ENCODE assay signal across 26 mouse cellular contexts in the genomic region with DNA sequence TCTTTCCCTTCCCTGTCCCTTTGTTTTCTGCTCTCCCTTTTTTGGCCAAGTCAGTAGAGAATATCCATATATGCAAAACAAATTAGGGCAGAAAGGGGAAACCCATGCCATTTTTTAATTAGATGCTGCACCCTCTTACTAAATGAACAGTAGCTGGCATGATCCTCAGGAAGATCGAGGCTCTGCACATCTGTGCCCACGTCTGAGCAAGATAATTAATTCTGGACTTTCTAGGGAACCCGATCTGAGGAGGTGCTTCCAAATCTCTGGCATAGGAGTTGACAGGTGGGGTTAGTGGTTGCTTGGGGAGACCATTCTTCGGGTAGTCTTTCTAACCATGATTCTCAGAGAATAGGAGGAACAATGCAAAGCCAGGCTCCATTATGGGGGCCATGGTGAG.
DNase-seq lines count a peak whose midpoint lies in the region; ATAC-seq lines count a peak whose summit lies in the region.
"Had no signal": no experiment of that assay in that cellular context is flagged by ENCODE, and none has a peak within 500 bp of the region (broad histone marks: within the 10 kb centered on the region; RNA-seq: fewer than 3 reads in every experiment).

No protein-coding gene starts in this region.

- H3K4me1 ChIP-seq in forebrain, embryonic 11.5 days (replicated peaks; ENCODE audit: control insufficient read depth, insufficient read depth, low read length): peaks cover 12% of the 10 kb centered on the region
- H3K4me1 ChIP-seq in forebrain, embryonic 14.5 days (ENCODE audit: control insufficient read depth, insufficient read depth, low read length): peaks cover 17% of the 10 kb centered on the region

- no peak overlapping the region for H3K4me2 ChIP-seq in forebrain, embryonic 11.5 days (ENCODE audit: low read depth, low read length, severe bottlenecking)
- no peak overlapping the region for H3K4me2 ChIP-seq in forebrain, embryonic 14.5 days (ENCODE audit: low read length)
- H3K4me2 ChIP-seq: heart, embryonic 12.5 days; heart, embryonic 15.5 days; hindbrain, embryonic 13.5 days had no signal

- WGBS in forebrain, embryonic 11.5 days: 35% methylated on average over 4 of the region's 4 CpGs
- WGBS in forebrain, embryonic 14.5 days: 14% methylated on average over 4 of the region's 4 CpGs

- peaks cover 5% of the 10 kb centered on the region; the same call in 1 of the 2 replicates for H3K27me3 ChIP-seq in forebrain, embryonic 11.5 days (ENCODE audit: control insufficient read depth, insufficient read depth, low read length)
- no peaks in the 10 kb centered on the region for H3K27me3 ChIP-seq in forebrain, embryonic 14.5 days (replicated peaks; ENCODE audit: control insufficient read depth, insufficient read depth, low read length)
- H3K27me3 ChIP-seq: hindbrain, embryonic 13.5 days had no signal

- peak; percentile 79 for DNase-seq in Muller cell, postnatal 12 days (ENCODE audit: inconsistent ontology term)
- no peak for DNase-seq in forebrain, embryonic 11.5 days (ENCODE audit: low spot score)
- peak; percentile 82 for DNase-seq in forebrain, embryonic 14.5 days (ENCODE audit: low spot score)
- DNase-seq in kidney, postnatal 4 days: no peak
- DNase-seq in neural tube, embryonic 10.5 days (ENCODE audit: extremely low spot score, low spot score): no peak
- no peak for DNase-seq in thymus, postnatal 10 days (ENCODE audit: low spot score in 2 of 2)
- DNase-seq: adrenal gland, adult 2 months; adrenal gland, postnatal 14 days; B cell, adult 2 months; cerebellum, adult 11-12 months; cerebellum, adult 8-10 months; cerebellum, postnatal 10 days; cerebellum, postnatal 36 days; gastrocnemius, postnatal 25 days; heart, adult 18-20 months; heart, postnatal 10 days; heart, postnatal 36 days; kidney, adult 18-20 months had no signal

- H3K4me3 ChIP-seq in forebrain, embryonic 11.5 days (ENCODE audit: low read depth, low read length): no peak overlapping the region
- no peak overlapping the region for H3K4me3 ChIP-seq in forebrain, embryonic 14.5 days (ENCODE audit: low read depth, low read length)
- H3K4me3 ChIP-seq: heart, embryonic 12.5 days; heart, embryonic 15.5 days; hindbrain, embryonic 10.5 days; hindbrain, embryonic 13.5 days had no signal

- no peak overlapping the region for H3K9ac ChIP-seq in forebrain, embryonic 11.5 days (ENCODE audit: low read length)
- H3K9ac ChIP-seq in forebrain, embryonic 14.5 days (ENCODE audit: low read length): no peak overlapping the region
- H3K9ac ChIP-seq: heart, embryonic 12.5 days; heart, embryonic 15.5 days; hindbrain, embryonic 13.5 days had no signal

- no peak for ATAC-seq in forebrain, embryonic 11.5 days (replicated peaks; ENCODE audit: low FRiP score)
- ATAC-seq in forebrain, embryonic 14.5 days: peak; percentile 59
- ATAC-seq: hindbrain, embryonic 16.5 days; inflammation-experienced regulatory T-cells, adult 6 months; intestine, embryonic 16.5 days had no signal

- no peaks in the 10 kb centered on the region for H3K36me3 ChIP-seq in forebrain, embryonic 11.5 days (ENCODE audit: control insufficient read depth, insufficient read depth, low read length)
- no peaks in the 10 kb centered on the region for H3K36me3 ChIP-seq in forebrain, embryonic 14.5 days (ENCODE audit: control insufficient read depth, insufficient read depth, low read length)
- H3K36me3 ChIP-seq: G1E; heart, embryonic 12.5 days; heart, embryonic 15.5 days; hindbrain, embryonic 10.5 days; hindbrain, embryonic 13.5 days had no signal

- 0 out of 2 replicates have a peak overlapping the region, but pooled peaks have one; percentile 47 for H3K27ac ChIP-seq in forebrain, embryonic 11.5 days (ENCODE audit: low read depth, low read length)
- H3K27ac ChIP-seq in forebrain, embryonic 14.5 days (ENCODE audit: low read depth, low read length): peak overlapping the region; percentile 60; the same call in 1 of the 2 replicates
- H3K27ac ChIP-seq: heart, embryonic 15.5 days; hindbrain, embryonic 10.5 days; hindbrain, embryonic 13.5 days had no signal

- H3K9me3 ChIP-seq in forebrain, embryonic 11.5 days (ENCODE audit: control insufficient read depth, low read length): no peaks in the 10 kb centered on the region
- H3K9me3 ChIP-seq in forebrain, embryonic 14.5 days (replicated peaks; ENCODE audit: control insufficient read depth, low read length): no peaks in the 10 kb centered on the region
- H3K9me3 ChIP-seq: heart, embryonic 12.5 days; heart, embryonic 15.5 days; hindbrain, embryonic 10.5 days; hindbrain, embryonic 13.5 days had no signal

Comparison
In these comparisons a context has a peak if more than half of its experiments do, and no peak if none do; other contexts are left out.
1. DNase-seq: peak in Muller cell, postnatal 12 days (single experiment) and forebrain, embryonic 14.5 days (single experiment); none in forebrain, embryonic 11.5 days (single experiment), kidney, postnatal 4 days (0 of 2), neural tube, embryonic 10.5 days (single experiment) and thymus, postnatal 10 days (0 of 2).